Mouse (Mus musculus): Measurements from ENCODE around the gene Telo2. TPM values are rescaled to one million over a fixed set of nuclear protein-coding genes. Genes with fewer than 3 reads are reported as not detected.
A peak's percentile ranks its signal among the peaks of the same experiment; 100 is the strongest.

The Telo2 gene
- polyA plus RNA-seq, 1 experiment, result 18.3 TPM

DNA sequence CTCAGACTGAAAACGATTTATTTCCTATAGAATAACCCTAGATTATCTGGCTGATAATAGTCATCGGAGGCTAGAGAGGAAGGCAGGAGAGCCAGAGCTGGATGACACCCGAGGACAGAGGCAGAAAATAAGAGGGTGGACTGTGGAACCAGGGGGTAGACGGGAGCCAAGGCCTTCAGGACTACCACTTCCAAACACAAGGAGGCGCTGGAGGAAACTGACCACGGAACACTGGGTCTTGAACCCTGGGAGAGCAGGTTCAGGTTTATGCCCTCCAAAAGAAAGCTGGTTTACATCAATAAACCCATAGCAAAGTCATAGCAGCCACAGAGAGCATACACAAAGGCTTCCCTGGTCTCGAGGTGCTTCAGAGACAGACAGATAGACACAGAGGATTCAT, 8.2 kb upstream of the Telo2 start:
- no peaks in the 10 kb centered on the region for H3K36me3 ChIP-seq (ENCODE audit: control insufficient read depth, insufficient read depth)
- TF ChIP-seq MAX (IDR thresholded peaks at IDR 0.05) (no peak), USF1 (IDR thresholded peaks at IDR 0.05; ENCODE audit: low read depth) (no peak), MYOD1 (IDR thresholded peaks at IDR 0.05; ENCODE audit: control insufficient read depth, insufficient read length, low read depth) (no peak), CTCF (IDR thresholded peaks at IDR 0.05; ENCODE audit: control insufficient read depth, insufficient read depth, insufficient read length) (no peak), MYOG (IDR thresholded peaks at IDR 0.05; ENCODE audit: control insufficient read depth, extremely low read depth, insufficient read length) (no peak), FOSL1 (IDR thresholded peaks at IDR 0.05; ENCODE audit: insufficient read depth, low read length, poor library complexity, severe bottlenecking) (no peak), CEBPB (IDR thresholded peaks at IDR 0.05; ENCODE audit: low read depth) (no peak)

DNA sequence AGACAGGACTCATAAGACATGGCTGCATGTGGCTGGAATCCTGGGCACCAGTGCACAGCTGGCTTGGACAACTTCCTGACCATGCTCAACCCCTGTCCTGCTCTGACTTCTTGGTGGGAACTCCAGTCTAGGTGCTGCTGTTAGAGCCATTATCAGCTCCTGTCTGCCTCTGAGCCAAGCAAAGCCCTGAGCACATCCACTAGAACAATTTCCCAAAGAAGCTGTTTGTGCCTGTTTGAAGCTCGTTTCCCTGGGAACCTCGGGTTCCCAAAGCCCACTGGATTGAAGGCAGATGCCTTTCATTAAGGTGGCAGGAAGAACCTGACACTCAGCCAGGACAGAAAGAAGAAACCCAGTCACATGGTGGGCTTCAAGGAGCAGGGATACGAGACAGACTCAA, 4.6 kb upstream of the Telo2 start, which contains the start of gene Ptx4:
Gene Ptx4, plus strand, starts transcription at position 355 of the 400 bp plus-strand sequence.
- Histone ChIP-seq H3ac (ENCODE audit: control insufficient read depth, insufficient read length, low read depth) (no peak within 1 kb of the TSS), H3K79me2 (ENCODE audit: control insufficient read depth, insufficient read depth) (peaks cover under 1% of the 10 kb centered on the region), H3K27me3 (ENCODE audit: control insufficient read depth, insufficient read depth, insufficient read length) (peaks cover 19% of the 10 kb centered on the region), H3K79me3 (ENCODE audit: low read depth) (no peaks in the 10 kb centered on the region), H3K36me3 (ENCODE audit: control insufficient read depth, insufficient read depth) (no peaks in the 10 kb centered on the region), H3K4me3 (ENCODE audit: insufficient read depth, poor library complexity, severe bottlenecking) (no peak within 1 kb of the TSS)
- TF ChIP-seq MYOG (IDR thresholded peaks at IDR 0.05; ENCODE audit: control insufficient read depth, extremely low read depth, insufficient read length), result no peak
- TF ChIP-seq USF1 (IDR thresholded peaks at IDR 0.05; ENCODE audit: low read depth), result no peak
- no peak for TF ChIP-seq CTCF (IDR thresholded peaks at IDR 0.05; ENCODE audit: control insufficient read depth, insufficient read depth, insufficient read length)
- TF ChIP-seq FOSL1 (IDR thresholded peaks at IDR 0.05; ENCODE audit: insufficient read depth, low read length, poor library complexity, severe bottlenecking), result no peak
- TF ChIP-seq MAX (IDR thresholded peaks at IDR 0.05), result no peak
- TF ChIP-seq MYOD1 (IDR thresholded peaks at IDR 0.05; ENCODE audit: control insufficient read depth, insufficient read length, low read depth), result no peak
- TF ChIP-seq CEBPB (IDR thresholded peaks at IDR 0.05; ENCODE audit: low read depth), result no peak

More for the DNA sequence above, 8.2 kb upstream of the Telo2 start:
- peaks cover 19% of the 10 kb centered on the region for H3K27me3 ChIP-seq (ENCODE audit: control insufficient read depth, insufficient read depth, insufficient read length)
- no peak overlapping the region for H3K4me3 ChIP-seq (ENCODE audit: insufficient read depth, poor library complexity, severe bottlenecking)
- H3K79me2 ChIP-seq (ENCODE audit: control insufficient read depth, insufficient read depth), result no peaks in the 10 kb centered on the region
- H3K79me3 ChIP-seq (ENCODE audit: low read depth), result no peaks in the 10 kb centered on the region
- H3ac ChIP-seq (ENCODE audit: control insufficient read depth, insufficient read length, low read depth), result no peak overlapping the region

DNA sequence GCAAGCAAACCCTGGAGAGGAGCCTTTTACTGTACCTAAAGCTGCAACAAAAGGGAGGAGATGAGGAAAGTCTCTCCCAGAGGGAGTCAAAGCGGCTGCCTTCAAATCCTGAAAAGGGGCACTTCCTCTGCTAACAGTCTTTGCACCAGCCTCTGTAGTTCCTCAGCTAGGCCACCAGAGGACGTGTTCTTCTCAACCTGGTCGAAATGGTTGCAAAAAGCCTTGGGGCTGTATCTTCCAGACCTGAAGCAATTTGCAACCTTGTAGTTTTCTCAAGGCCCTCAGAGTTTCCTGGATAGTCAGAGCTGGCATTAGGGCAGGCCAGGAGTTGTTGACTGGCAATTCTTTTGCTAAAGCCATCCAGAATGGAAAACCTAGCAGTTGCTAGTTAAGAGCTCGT, 1.5 kb upstream of the Telo2 start:
- Histone ChIP-seq H3K79me3 (ENCODE audit: low read depth) (peaks cover 9% of the 10 kb centered on the region), H3K79me2 (ENCODE audit: control insufficient read depth, insufficient read depth) (peaks cover 26% of the 10 kb centered on the region), H3K27me3 (ENCODE audit: control insufficient read depth, insufficient read depth, insufficient read length) (no peaks in the 10 kb centered on the region), H3ac (ENCODE audit: control insufficient read depth, insufficient read length, low read depth) (no peak overlapping the region), H3K36me3 (ENCODE audit: control insufficient read depth, insufficient read depth) (peaks cover 4% of the 10 kb centered on the region), H3K4me3 (ENCODE audit: insufficient read depth, poor library complexity, severe bottlenecking) (no peak overlapping the region)
- TF ChIP-seq CEBPB (IDR thresholded peaks at IDR 0.05; ENCODE audit: low read depth), result no peak
- no peak for TF ChIP-seq MYOD1 (IDR thresholded peaks at IDR 0.05; ENCODE audit: control insufficient read depth, insufficient read length, low read depth)
- no peak for TF ChIP-seq FOSL1 (IDR thresholded peaks at IDR 0.05; ENCODE audit: insufficient read depth, low read length, poor library complexity, severe bottlenecking)

DNA sequence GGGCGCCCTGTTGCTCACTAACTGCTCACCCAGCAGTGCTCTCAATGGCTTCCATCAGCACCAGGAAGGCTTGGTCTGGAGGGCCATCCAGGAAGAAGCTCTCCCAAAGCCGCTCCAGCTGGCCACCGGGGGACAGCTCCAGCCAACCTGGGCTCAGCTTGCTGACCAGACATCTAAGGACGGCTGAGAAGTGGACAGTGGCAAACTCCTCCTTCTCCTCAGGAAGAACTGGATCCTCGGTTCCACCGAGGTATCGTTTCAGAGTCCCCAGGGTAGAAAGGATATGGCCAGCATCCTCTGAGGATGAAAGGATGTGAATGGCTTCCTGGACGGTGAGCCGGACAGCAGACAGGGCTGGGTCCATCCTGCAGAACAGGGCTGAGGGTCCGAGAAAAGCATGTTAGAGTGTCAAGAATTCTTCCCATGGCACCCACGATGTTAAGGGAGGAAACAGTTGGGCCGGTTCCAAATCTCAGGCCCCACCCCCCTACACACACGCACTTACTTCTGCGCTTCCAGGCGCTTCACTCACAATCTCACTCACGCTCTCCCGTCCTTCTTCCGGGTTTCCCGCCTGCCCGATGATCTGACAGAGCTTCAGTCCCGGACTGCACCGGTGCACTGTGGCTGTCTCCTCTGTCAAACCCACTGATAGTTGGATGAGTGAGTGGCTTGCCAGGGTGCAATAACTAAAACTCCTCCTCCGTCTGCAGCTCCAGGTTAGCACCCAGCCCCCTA, 690 bp downstream of the Telo2 start:
- Histone ChIP-seq H3K79me2 (ENCODE audit: control insufficient read depth, insufficient read depth) (peaks cover 26% of the 10 kb centered on the region), H3ac (ENCODE audit: control insufficient read depth, insufficient read length, low read depth) (peak overlapping the region; percentile 94), H3K27me3 (ENCODE audit: control insufficient read depth, insufficient read depth, insufficient read length) (no peaks in the 10 kb centered on the region), H3K4me3 (ENCODE audit: insufficient read depth, poor library complexity, severe bottlenecking) (peak overlapping the region; percentile 50), H3K36me3 (ENCODE audit: control insufficient read depth, insufficient read depth) (peaks cover 11% of the 10 kb centered on the region), H3K79me3 (ENCODE audit: low read depth) (peaks cover 9% of the 10 kb centered on the region)
- TF ChIP-seq USF1 (IDR thresholded peaks at IDR 0.05; ENCODE audit: low read depth), result no peak
- TF ChIP-seq CTCF (IDR thresholded peaks at IDR 0.05; ENCODE audit: control insufficient read depth, insufficient read depth, insufficient read length), result no peak
- TF ChIP-seq CEBPB (IDR thresholded peaks at IDR 0.05; ENCODE audit: low read depth), result no peak
- TF ChIP-seq MYOG (IDR thresholded peaks at IDR 0.05; ENCODE audit: control insufficient read depth, extremely low read depth, insufficient read length), result no peak
- no peak for TF ChIP-seq FOSL1 (IDR thresholded peaks at IDR 0.05; ENCODE audit: insufficient read depth, low read length, poor library complexity, severe bottlenecking)
- TF ChIP-seq MYOD1 (IDR thresholded peaks at IDR 0.05; ENCODE audit: control insufficient read depth, insufficient read length, low read depth), result no peak
- TF ChIP-seq MAX (IDR thresholded peaks at IDR 0.05), result no peak

DNA sequence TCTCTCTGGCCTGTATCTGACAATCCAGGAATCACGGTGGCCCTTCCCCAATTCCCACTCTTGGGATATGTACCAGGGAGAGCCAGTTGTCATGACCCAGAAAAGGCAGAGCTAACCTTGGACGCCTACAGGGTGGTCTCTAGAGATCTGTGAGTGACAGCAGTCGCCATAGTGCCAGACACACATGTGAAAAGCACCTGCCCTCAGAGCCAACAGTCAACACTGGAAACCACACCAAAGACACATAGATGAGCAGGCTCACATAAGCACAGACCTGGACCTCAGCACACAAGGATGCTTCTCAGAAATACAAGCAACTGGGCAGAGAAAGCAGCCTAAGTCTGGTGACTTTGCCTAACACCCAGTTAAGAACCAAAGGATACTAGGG, 3.4 kb downstream of the Telo2 start:
- TF ChIP-seq USF1 (IDR thresholded peaks at IDR 0.05; ENCODE audit: low read depth) (no peak), CEBPB (IDR thresholded peaks at IDR 0.05; ENCODE audit: low read depth) (no peak), FOSL1 (IDR thresholded peaks at IDR 0.05; ENCODE audit: insufficient read depth, low read length, poor library complexity, severe bottlenecking) (no peak), MAX (IDR thresholded peaks at IDR 0.05) (no peak), CTCF (IDR thresholded peaks at IDR 0.05; ENCODE audit: control insufficient read depth, insufficient read depth, insufficient read length) (no peak), MYOD1 (IDR thresholded peaks at IDR 0.05; ENCODE audit: control insufficient read depth, insufficient read length, low read depth) (no peak), MYOG (IDR thresholded peaks at IDR 0.05; ENCODE audit: control insufficient read depth, extremely low read depth, insufficient read length) (no peak)
- peaks cover 9% of the 10 kb centered on the region for H3K79me3 ChIP-seq (ENCODE audit: low read depth)
- H3K36me3 ChIP-seq (ENCODE audit: control insufficient read depth, insufficient read depth), result peaks cover 16% of the 10 kb centered on the region
- H3K79me2 ChIP-seq (ENCODE audit: control insufficient read depth, insufficient read depth), result peaks cover 26% of the 10 kb centered on the region
- no peak overlapping the region for H3K4me3 ChIP-seq (ENCODE audit: insufficient read depth, poor library complexity, severe bottlenecking)
- H3ac ChIP-seq (ENCODE audit: control insufficient read depth, insufficient read length, low read depth), result no peak overlapping the region
- no peaks in the 10 kb centered on the region for H3K27me3 ChIP-seq (ENCODE audit: control insufficient read depth, insufficient read depth, insufficient read length)
